Mouse (Mus musculus): ENCODE data around the gene Speg.

The Speg gene

DNA sequence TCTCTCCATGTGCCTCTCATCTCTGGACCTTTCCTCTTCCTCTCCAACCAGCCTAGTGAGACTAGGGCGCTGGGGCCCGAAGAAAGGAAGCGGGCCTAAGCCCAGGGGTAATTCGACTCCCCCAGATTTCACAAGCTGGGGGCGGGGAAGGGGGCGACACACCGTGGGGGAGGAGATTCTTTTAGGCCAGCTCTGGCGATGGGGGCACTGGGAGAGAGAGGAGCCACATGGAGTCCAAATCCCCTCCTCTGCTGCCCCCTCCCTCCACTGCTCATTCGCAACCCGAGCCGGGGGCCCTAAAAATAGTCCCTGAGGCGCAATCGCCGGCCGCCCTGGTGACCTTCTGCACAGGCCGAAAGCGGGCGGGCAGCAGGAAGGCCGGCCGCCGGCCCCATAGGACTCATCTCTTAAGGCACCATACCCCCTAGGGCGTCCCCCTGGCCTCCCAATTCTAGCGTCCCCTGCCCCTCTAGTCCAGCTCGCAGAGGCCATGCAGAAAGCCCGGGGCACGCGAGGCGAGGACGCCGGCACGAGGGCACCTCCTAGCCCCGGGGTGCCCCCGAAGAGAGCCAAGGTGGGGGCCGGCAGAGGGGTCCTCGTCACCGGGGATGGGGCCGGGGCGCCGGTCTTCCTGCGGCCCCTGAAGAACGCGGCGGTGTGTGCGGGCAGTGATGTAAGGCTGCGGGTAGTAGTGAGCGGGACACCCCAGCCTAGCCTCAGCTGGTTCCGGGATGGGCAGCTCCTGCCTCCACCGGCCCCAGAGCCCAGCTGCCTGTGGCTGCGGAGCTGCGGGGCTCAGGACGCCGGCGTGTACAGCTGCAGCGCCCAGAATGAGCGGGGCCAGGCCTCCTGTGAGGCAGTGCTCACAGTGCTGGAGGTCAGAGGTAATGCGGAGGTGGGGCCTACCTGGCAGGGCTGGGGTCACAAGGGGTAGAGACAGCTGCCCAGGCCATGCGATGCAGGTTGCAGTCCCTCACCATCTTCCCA, at the start of gene Speg:
Gene Speg, plus strand, starts transcription at position 348 of the 987 bp plus-strand sequence.
- no peak for DNase-seq (ENCODE audit: low read depth, low spot score)

DNA sequence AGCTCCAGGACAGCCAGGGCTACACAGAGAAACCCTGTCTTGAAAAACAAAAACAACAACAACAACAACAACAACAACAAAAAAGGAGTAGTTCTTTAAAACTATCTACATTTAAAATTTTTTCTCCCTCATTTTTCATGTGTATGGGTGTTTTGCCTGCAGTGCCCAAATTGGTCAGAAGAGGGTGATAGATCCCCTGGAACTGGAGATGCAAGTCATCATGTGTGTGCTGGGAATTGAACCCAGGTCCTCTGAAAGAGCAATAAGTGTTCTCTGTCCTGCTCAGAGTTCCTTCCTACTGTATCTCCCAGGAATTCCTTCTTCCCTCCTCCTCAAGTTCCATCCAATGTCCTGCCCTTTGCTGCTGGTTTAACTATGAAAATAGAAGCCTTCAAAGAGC, 47.6 kb upstream of the Speg start:
- no peak for DNase-seq (ENCODE audit: low read depth, low spot score)

DNA sequence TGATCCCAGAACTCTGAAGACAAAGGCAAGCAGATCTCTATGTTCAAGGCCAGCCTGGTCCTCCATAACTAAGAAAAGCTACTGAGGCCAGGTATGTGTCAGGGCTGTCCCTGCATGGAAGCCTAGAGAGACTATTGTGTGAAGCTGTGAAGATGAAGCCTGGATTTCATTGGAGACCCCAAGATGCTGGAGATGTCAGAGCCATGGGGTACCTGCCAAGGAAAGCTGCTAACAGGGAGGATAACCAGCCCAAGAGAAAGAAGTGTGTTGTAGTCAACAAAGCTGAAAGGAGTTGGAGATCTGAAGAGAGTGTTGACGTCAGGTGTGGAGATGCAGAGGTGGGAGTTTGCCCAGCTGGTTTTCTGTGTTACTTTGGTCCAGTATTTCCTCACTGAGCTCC, 43.8 kb upstream of the Speg start:
- no peak for DNase-seq (ENCODE audit: low read depth, low spot score)

DNA sequence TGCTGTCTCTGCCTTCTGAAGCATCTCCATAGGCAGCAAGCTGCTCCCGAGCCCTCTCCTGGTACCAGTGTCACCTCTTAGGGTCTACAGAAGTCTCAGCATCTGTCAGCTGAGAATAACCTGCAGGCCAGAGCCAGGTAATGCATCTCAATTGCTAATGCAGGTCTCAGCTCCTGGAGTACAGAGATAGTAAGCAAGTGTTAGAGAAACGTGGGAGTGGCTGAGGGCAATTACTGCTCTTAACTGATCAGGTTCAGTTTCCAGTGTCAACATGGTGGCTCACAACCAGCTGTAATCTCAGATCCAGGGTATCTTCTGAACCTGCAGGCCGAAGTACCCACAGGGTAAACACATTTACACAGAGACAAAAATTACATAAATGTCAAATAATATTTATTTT, 38.6 kb upstream of the Speg start:
- DNase-seq (ENCODE audit: low read depth, low spot score), result no peak

DNA sequence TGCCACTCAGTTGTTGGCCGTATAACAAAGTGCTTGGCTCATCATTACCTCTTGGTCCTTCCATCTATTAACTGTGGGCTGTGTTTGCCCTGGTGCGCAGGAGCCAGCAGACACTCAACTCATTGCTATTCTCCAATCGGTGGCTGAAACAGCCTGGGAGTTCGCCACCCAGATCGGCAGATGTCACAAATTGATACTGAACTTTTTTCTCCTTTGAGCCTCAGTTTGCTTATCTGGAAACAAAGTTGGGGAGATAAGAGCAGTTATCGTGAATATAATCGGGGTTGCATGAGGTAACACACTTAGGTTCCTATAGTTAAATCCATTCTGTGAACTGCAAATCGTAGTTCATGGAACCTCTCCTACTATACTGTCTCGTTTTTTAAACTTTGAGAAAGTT, 38.0 kb upstream of the Speg start:
- no peak for DNase-seq (ENCODE audit: low read depth, low spot score)

DNA sequence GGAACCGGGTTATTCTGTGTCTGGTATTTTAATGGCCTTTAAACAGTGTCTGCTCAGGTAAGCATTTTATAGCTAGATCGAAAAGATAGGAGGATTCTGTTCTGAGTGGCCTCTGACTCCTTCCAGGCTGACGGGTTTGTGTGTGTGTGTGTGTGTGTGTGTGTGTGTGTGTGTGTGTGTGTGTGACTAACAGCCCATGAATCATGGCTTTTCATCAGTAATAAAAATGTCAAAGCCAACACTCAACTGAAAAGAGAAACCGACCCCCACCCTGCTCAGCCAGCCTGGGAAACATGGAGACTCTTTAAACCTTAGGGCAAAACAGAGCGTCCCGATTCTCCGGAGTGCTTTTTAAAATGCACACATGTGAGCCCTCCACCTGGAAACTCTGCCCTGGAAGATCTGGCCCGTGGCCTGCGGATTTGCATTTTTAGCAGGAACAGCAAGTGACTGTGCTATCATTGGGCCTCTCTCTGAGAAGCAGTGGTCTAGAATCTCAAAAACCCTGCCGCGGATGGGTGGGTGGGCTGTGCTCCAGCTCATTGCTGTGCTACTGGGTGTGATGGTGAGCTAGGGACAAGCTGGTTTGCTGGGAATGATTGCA, 36.9 kb upstream of the Speg start:
- DNase-seq (ENCODE audit: low read depth, low spot score), result peak; percentile 69

DNA sequence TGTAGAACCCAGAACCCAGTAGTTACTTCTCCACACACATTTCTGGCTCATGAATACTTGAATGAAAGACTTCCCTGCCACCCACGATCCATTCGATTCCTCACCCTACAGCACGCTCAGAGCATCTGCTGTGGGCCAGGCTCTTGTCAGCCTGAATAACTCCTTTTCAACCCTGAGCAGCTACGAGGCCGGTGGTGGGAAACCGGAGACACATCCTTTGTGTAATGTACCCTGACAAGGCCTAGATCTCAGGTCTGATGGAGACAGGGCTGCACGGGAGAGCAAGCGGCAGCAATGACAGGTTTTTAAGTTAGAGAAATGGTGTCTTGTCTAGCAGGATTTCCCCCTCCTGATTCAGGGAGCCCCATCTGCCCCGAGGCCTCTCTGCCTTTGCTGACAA, 35.8 kb upstream of the Speg start:
- DNase-seq (ENCODE audit: low read depth, low spot score), result no peak

DNA sequence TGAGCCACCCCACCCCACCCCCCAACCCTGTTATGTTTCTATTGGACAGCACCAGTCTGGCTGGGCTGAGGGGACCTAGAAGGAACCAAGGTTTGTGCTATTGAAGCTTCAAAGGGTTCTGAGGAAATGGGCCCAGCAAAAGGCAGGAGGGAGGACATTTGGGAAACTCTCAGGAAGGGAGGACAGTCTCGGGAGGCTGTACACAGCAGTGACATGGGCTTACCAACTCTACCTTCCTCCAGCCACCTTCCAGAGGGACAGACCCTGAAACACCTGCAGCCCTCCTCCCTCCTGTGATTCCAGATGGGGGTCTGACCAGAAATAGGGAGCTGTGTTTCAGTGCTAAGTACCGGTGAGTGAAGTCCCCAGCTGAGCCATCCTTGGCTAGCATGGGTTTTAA, 34.6 kb upstream of the Speg start:
- no peak for DNase-seq (ENCODE audit: low read depth, low spot score)

DNA sequence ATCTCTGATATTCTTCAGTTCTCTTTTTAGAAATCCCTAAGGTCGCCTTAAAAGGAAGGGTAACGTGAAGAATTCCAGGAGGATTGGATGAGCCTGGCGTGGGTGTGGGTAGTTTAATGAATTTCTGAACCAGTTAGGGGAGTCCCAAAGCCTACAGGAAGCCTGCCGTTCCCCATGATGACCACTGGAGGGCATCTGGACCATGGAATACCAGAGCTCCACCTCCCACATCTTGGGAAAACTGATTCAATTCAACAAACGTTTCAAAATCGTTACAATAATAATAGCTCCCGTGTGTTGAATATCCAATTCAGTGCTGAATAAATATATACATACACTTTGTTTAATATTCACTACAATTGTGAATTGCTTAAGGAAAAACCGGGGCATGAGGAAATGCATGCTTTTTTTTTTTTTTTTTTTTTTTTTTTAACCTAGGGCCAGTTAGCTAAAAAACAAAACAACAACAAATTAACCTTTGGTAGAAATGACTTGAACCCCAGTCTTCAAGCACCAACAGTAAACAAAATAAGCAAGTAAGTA, 32.2 kb upstream of the Speg start:
- peak; percentile 77 for DNase-seq (ENCODE audit: low read depth, low spot score)

DNA sequence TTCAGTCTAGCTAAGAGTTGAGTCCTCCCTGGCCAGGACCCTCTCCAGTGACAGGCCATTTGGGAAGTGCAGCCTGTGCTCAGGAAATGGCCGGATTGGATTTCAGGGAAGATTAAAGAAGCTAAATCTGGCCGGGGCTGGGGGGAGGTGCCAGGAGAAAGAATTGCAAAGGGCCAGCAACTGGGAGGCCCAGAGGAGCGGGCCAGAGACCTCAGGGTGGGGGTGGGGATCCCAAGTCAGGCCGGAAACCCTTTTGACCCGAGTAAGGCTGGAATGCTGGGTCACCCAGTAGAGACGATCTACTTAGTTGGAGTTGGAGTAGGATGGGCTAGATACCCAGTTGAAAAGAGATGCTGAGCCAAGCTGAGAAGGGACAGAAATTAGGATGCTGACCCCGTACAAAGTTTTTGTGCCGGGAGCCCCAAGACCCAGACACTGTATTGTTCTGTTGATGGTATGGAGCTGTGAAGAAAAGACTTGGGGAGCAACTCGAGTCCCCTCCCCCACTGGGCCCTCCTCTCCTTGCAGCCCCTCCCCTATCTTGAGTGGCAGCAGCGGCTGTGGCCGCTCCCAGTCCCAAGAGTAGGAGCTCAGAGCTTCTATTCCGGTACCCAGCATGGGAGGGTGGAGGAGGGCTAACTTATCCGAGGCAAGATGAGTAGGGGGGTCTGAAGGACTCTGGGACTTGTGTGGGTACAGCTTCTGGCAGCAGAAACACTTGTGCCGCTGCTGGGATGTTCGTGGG, 30.6 kb upstream of the Speg start:
- DNase-seq (ENCODE audit: low read depth, low spot score), result peak; percentile 43

DNA sequence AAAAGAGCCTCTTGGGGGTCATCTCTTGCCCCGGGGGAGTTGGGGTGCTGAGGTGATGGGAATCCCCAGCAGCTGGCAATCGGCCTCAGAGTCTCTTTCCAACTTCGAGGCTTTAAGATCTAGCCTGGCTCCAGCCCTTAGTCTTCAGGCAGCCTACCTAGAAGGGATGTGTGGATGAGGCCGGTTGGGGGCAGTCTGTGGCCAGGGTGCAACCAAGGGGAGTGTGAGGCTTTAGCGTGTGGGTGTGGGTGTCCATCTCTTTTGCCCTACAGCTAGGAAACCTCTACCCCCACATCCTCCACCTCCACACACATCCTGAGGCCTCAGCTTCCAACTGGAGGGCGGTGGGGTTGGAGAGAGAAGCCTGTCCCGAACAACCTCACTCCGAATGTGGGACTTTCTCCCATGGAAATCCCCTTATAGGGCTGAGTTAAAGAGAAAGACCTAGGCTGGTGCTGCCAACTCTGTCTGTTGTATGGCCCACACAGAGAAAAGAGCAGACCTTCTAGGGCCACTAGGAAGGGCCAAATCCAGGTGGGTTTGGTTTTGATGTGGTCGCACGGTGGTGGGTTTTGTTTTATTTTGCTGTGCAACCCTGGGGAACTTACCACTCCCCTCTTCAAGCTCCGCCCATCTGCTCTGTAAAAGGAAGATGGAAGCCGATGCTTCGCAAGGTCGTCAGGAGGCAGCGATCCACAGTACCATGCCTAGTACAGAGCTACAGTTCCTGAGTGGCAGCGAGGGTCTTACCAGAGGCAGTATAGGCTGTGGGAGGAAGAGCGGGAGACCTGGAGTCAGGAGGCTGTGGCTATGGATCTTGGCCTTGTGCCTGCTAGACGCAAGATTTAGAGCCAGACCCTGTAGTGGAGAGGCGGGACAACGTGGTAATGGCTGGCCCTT, 29.8 kb upstream of the Speg start:
- no peak for DNase-seq (ENCODE audit: low read depth, low spot score)

DNA sequence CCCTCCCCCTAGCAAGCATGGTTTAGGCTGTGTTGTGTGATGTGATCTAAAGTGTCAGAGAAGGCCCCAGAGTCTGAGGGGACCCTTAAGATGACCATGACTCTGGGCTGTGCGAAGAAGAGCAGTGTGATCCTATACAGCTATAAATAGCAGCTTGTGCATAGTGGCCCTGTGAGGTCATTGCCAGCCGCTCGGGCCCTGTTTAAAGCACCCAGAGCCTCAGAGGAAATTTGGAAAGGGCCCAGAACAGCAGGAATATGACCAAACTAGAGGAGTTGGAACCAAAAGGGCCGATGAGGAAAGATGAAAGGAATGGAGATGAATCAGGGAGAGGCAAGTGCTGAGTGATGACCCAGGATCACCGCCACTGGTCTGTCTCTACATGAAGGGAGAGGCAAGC, 27.8 kb upstream of the Speg start:
- DNase-seq (ENCODE audit: low read depth, low spot score), result no peak

DNA sequence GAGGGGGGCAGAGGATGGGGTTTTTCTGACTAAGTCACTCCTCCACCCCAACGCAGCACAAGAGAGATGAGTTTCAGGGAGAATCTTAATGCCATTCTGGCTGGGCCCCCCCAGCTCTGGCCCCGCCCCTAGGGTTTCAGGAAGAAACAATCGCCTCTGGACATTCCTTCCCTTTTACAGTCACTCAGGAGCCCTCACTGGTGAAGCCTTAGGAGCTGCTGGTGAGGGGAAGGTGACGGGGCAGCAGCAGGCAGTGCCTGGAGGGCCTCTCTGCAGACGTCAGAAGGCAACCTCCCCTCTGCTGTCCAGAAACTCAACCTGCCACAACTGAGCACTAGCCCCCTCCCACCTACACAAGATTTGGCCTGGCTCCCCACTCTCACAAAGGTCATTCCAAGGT, 25.8 kb upstream of the Speg start:
- DNase-seq (ENCODE audit: low read depth, low spot score), result no peak

DNA sequence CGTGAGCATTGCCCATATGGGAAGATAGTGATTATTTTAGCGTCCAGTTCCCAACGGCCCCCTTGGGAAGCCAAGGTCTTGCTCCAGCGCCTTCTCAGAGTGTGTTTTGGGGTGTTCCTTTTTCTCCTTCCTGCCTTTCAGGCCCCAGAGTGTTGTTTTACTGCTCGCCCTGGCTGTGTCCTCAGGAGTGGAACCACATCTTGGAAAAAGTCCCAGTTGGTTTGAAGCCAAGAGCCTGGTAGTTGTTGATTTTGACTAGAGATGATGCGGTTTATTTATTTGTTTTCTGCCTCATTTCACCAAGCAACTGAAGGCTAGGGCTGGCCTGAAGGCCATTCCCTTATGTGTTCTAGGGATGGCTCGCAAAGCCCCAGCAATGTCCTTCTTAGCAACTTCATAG, 17.8 kb upstream of the Speg start:
- no peak for DNase-seq (ENCODE audit: low read depth, low spot score)

DNA sequence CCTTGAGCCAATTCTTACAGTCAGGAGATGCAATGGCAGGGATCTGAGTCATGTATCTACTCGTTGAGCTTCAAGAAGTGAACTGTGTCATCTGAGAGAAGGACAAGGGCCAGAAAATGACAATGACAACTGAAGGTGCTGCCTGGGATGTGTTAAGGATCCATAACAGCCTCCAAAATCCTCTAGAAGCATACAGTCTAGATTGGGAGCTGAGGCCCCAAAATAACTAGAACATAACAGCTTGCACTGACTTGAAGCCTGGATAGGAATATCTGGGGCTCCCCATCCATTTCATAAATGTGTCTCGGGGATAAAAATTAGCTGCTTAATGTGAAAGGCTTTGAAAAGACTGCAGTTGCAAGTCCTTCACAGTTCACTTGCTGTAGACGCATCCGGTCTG, 17.1 kb upstream of the Speg start:
- no peak for DNase-seq (ENCODE audit: low read depth, low spot score)

DNA sequence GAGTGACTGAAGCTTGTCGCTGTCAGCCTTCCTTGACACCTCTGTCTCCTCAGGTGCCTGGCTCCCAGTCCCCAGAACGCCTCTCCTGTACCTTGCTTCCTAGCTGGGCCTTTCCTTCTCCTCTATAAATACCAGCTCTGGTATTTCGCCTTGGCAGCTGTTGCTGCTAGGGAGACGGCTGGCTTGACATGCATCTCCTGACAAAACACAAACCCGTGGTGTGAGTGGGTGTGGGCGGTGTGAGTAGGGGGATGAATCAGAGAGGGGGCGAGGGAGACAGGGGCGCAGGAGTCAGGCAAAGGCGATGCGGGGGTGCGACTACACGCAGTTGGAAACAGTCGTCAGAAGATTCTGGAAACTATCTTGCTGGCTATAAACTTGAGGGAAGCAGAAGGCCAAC, 15.8 kb upstream of the Speg start:
- DNase-seq (ENCODE audit: low read depth, low spot score), result no peak

DNA sequence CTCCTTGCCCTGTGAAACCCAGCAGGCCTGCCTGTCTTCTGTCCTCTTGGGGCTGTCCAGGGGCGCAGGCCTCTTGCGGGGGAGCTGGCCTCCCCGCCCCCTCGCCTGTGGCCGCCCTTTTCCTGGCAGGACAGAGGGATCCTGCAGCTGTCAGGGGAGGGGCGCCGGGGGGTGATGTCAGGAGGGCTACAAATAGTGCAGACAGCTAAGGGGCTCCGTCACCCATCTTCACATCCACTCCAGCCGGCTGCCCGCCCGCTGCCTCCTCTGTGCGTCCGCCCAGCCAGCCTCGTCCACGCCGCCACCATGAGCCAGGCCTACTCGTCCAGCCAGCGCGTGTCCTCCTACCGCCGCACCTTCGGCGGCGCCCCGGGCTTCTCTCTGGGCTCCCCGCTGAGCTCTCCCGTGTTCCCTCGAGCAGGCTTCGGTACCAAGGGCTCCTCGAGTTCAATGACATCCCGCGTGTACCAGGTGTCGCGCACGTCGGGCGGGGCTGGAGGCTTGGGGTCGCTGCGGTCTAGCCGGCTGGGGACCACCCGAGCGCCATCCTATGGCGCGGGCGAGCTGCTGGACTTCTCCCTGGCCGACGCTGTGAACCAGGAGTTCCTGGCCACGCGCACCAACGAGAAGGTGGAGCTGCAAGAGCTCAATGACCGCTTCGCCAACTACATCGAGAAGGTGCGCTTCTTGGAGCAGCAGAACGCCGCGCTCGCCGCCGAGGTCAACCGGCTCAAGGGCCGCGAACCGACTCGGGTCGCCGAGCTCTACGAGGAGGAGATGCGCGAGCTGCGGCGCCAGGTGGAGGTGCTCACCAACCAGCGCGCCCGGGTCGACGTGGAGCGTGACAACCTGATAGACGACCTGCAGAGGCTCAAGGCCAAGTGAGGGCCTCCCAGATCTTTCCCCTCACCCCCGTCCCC, 14.7 kb upstream of the Speg start, which contains the start of gene Des:
Gene Des, plus strand, starts transcription at position 218 of the 920 bp plus-strand sequence.
- DNase-seq (ENCODE audit: low read depth, low spot score), result no peak

DNA sequence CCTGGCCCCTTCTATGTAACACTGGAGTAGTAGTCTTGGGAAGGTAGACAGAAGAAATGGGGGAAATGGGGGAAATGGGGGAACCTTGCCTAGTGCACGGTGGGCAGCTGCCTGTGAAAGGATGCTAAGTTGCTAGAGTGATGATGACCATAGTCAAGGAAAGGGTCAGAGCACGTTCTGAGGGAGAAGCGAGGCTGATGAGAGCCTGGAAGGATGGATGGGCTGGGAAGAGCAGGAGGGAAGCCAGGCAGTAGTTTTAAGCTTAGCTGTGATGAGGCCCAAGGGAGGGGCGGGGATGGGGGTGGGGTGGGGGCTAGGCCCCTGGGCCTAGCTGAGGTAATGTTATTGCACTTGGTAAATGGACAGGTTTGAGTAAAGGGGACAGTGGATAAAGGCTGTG, 14.0 kb upstream of the Speg start:
- no peak for DNase-seq (ENCODE audit: low read depth, low spot score)

DNA sequence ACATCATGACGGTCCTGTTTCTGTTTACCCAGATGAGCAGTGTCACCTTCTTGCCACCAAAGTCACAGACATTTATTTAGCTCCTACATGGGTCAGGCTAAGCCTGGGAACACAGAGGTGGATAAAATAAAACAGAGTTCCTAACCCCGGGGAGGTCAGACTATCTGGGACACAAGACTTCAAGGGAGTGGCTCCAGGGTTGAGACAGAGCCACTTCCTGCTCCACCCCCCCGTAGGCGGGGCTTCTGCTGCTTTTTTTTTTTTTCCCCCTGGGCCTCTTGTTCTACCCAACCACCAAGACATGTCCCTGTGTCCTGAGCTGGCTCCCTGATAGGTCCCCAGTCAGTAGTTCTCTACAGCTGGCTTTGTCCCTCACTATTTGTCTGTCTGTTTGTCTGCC, 13.3 kb upstream of the Speg start:
- no peak for DNase-seq (ENCODE audit: low read depth, low spot score)

DNA sequence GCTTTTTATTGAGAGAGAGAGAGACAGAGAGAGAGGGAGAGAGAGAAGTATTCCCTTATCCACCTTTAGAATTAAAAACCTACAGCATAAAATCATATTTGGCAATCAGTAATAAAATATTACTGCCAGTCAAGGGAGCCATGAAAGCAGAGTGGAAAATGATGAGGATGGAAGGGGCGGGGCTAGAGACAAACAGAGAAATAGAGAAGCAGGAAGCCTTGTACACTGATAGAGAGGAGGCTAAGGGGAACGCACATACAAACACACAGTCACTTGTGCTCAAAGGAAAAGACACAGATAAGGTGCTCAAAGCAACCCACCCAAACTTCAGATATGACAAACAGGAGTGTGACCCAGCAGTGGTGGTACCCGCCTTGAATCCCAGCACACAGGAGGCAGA, 11.2 kb upstream of the Speg start:
- DNase-seq (ENCODE audit: low read depth, low spot score), result no peak

Measured in forelimb bud, embryonic 11.5 days (tissue).